Mouse (Mus musculus): ENCODE results near the gene Gfy.

GRCm38 (mm10) chr7:45167761-45168445, 11.5 kb downstream of the Gfy start:
- TF ChIP-seq CTCF (IDR thresholded peaks at IDR 0.05; ENCODE audit: extremely low read depth, insufficient read depth, insufficient read length, insufficient replicate concordance): no peak
- TF ChIP-seq POLR2A (IDR thresholded peaks at IDR 0.05; ENCODE audit: low read depth, low read length): no peak

All from spleen, adult 2 months (tissue).